9 mouse cellular contexts compared by ENCODE assay signal in the genomic region with DNA sequence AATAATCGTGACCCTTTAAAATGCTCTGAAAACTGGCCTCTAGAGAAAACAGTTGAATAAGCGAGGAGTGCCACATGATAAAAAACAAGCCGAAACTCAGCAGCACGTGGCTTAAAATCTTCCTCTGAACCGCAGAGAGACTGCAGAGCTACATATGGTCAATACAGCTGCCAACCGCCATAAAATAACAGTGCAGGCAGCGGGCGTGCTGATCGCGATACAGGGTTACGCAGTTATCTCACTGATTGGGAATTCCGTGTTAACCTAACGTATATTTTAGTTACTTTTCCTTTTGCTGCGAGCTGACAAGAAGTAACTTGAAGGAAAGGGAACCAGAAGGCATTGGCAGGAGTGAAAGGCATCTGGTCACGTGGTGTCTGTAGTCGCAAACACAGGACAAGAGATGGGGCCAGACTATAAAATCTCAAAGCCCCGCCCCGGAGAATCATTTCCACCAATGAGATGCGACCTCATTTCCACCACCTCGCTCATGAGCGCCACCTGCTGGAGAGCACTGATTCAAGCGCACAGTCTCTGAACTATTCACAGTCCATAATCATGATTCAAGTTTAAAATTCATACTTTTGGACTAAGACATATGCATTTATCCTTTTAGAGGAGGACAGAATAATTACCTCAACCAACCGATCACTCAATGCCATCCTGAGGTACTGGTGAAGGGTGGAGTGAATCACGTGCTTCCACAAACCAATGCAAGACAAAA.
DNase-seq lines count a peak whose midpoint lies in the region; ATAC-seq and TF ChIP-seq lines count a peak whose summit lies in the region.
"Had no signal": no experiment of that assay in that cellular context is flagged by ENCODE, and none has a peak within 500 bp of the region (broad histone marks: within the 10 kb centered on the region; RNA-seq: fewer than 3 reads in every experiment).

No protein-coding gene starts in this region.

- 78% methylated on average over 24 of the region's 24 CpGs for WGBS in limb, embryonic 14.5 days
- 94% methylated on average over 24 of the region's 24 CpGs for WGBS in limb, embryonic 10.5 days
- 91% methylated on average over 24 of the region's 24 CpGs for WGBS in hindbrain, embryonic 12.5 days

- no peak overlapping the region for H3K9ac ChIP-seq in limb, embryonic 14.5 days (ENCODE audit: low read depth, low read length, severe bottlenecking)
- no peak overlapping the region for H3K9ac ChIP-seq in hindbrain, embryonic 12.5 days
- H3K9ac ChIP-seq: neural tube, embryonic 13.5 days had no signal

- peak; percentile 85; the same call in 1 of the 2 replicates for TF ChIP-seq CTCF in testis, adult 2 months (IDR thresholded peaks at IDR 0.05; ENCODE audit: control insufficient read depth, insufficient read depth, insufficient replicate concordance, low read depth, low read length)

- no peak overlapping the region for H3K4me3 ChIP-seq in limb, embryonic 14.5 days (replicated peaks; ENCODE audit: low read length)
- H3K4me3 ChIP-seq in limb, embryonic 10.5 days: no peak overlapping the region
- peak overlapping the region; percentile 69 for H3K4me3 ChIP-seq in testis, adult 2 months (ENCODE audit: control insufficient read depth, low read depth, low read length)
- H3K4me3 ChIP-seq in hindbrain, embryonic 12.5 days: no peak overlapping the region
- H3K4me3 ChIP-seq: neural tube, embryonic 13.5 days had no signal

- H3K27ac ChIP-seq in limb, embryonic 14.5 days (replicated peaks; ENCODE audit: low read depth, low read length): no peak overlapping the region
- no peak overlapping the region for H3K27ac ChIP-seq in limb, embryonic 10.5 days
- H3K27ac ChIP-seq in testis, adult 2 months (ENCODE audit: control insufficient read depth, insufficient read depth, low read depth, low read length): no peak overlapping the region
- H3K27ac ChIP-seq in hindbrain, embryonic 12.5 days: no peak overlapping the region
- H3K27ac ChIP-seq: neural tube, embryonic 13.5 days had no signal

- no peaks in the 10 kb centered on the region for H3K9me3 ChIP-seq in limb, embryonic 14.5 days (ENCODE audit: control insufficient read depth, low read length)
- H3K9me3 ChIP-seq in limb, embryonic 10.5 days (replicated peaks): no peaks in the 10 kb centered on the region
- no peaks in the 10 kb centered on the region for H3K9me3 ChIP-seq in hindbrain, embryonic 12.5 days (replicated peaks)
- H3K9me3 ChIP-seq: neural tube, embryonic 13.5 days had no signal

- no peak for ATAC-seq in limb, embryonic 14.5 days (ENCODE audit: low FRiP score, low read depth)
- ATAC-seq in hindbrain, embryonic 12.5 days (ENCODE audit: low FRiP score): no peak

- H3K36me3 ChIP-seq in limb, embryonic 14.5 days (ENCODE audit: control insufficient read depth, insufficient read depth, low read length): no peaks in the 10 kb centered on the region
- H3K36me3 ChIP-seq in limb, embryonic 10.5 days: no peaks in the 10 kb centered on the region
- H3K36me3 ChIP-seq in testis, adult 2 months (ENCODE audit: control insufficient read depth, insufficient read depth, low read length): no peaks in the 10 kb centered on the region
- H3K36me3 ChIP-seq in hindbrain, embryonic 12.5 days: no peaks in the 10 kb centered on the region
- H3K36me3 ChIP-seq: neural tube, embryonic 13.5 days had no signal

- H3K4me2 ChIP-seq in limb, embryonic 14.5 days (replicated peaks; ENCODE audit: low read depth, low read length, severe bottlenecking): no peak overlapping the region
- no peak overlapping the region for H3K4me2 ChIP-seq in hindbrain, embryonic 12.5 days (replicated peaks)
- H3K4me2 ChIP-seq: neural tube, embryonic 13.5 days had no signal

- H3K4me1 ChIP-seq in limb, embryonic 14.5 days (ENCODE audit: control insufficient read depth, insufficient read depth, low read length): no peaks in the 10 kb centered on the region
- H3K4me1 ChIP-seq in limb, embryonic 10.5 days: no peaks in the 10 kb centered on the region
- no peaks in the 10 kb centered on the region; the same call in 1 of the 2 replicates for H3K4me1 ChIP-seq in testis, adult 2 months (ENCODE audit: control insufficient read depth, insufficient read depth, low read length)
- no peaks in the 10 kb centered on the region; the same call in 1 of the 2 replicates for H3K4me1 ChIP-seq in hindbrain, embryonic 12.5 days
- H3K4me1 ChIP-seq: neural tube, embryonic 13.5 days had no signal

- peak; percentile 40 for DNase-seq in adrenal gland, postnatal 10 days
- DNase-seq in adrenal gland, adult 2 months: no peak
- peak; percentile 35 for DNase-seq in limb, embryonic 14.5 days (ENCODE audit: low spot score)
- DNase-seq in limb, embryonic 10.5 days (ENCODE audit: low spot score): no peak
- DNase-seq in c-Kit-negative CD71-positive TER-119-positive erythroid progenitor cells, embryonic 14.5 days (ENCODE audit: low read depth, low spot score): peak; percentile 41
- peak; percentile 55 to 61 for DNase-seq in left cerebral cortex, postnatal 14 days (ENCODE audit: low spot score in 2 of 2)

- intact Hi-C loops in left cerebral cortex, postnatal 14 days (cut with DNase I): loop anchor here (5.0 kb wide), 2 partner anchors 116 to 924 kb away; no protein-coding TSS in a partner anchor

- no peak for TF ChIP-seq POLR2A in limb, embryonic 14.5 days (IDR thresholded peaks at IDR 0.05; ENCODE audit: borderline replicate concordance, extremely low read depth, insufficient read depth, insufficient read length)
- no peak for TF ChIP-seq POLR2A in testis, adult 2 months (IDR thresholded peaks at IDR 0.05; ENCODE audit: control insufficient read depth, low read depth, low read length)

- no peaks in the 10 kb centered on the region for H3K27me3 ChIP-seq in limb, embryonic 14.5 days (ENCODE audit: control insufficient read depth, insufficient read depth, low read length)
- H3K27me3 ChIP-seq in limb, embryonic 10.5 days (ENCODE audit: low read depth, poor library complexity, severe bottlenecking): no peaks in the 10 kb centered on the region
- H3K27me3 ChIP-seq in testis, adult 2 months (ENCODE audit: control insufficient read depth, insufficient read depth, low read length): no peaks in the 10 kb centered on the region
- no peaks in the 10 kb centered on the region for H3K27me3 ChIP-seq in hindbrain, embryonic 12.5 days
- H3K27me3 ChIP-seq: neural tube, embryonic 13.5 days had no signal

Comparison
In these comparisons a context has a peak if more than half of its experiments do, and no peak if none do; other contexts are left out.
1. DNase-seq: peak in adrenal gland, postnatal 10 days (single experiment), limb, embryonic 14.5 days (single experiment), c-Kit-negative CD71-positive TER-119-positive erythroid progenitor cells, embryonic 14.5 days (single experiment) and left cerebral cortex, postnatal 14 days (2 of 2); none in adrenal gland, adult 2 months (single experiment) and limb, embryonic 10.5 days (single experiment).